Mouse (Mus musculus) limb, embryonic 15.5 days (tissue): ENCODE results near the gene Hdac8. TPM values are rescaled to one million over a fixed set of nuclear protein-coding genes. Genes with fewer than 3 reads are reported as not detected.

Source experiments
- ATAC-seq: fragments of 200-750 bp; cut with Nextera tagmentation; 2 replicates; pipeline ENCODE4 v1.8.0; 2017; ENCODE audit warnings: low read depth, moderate TSS enrichment; ENCODE audit not compliant: insufficient number of reproducible peaks, low FRiP score, low TSS enrichment
- H3K27ac ChIP-seq: fragments of 300-500 bp; sonication (generic); 2 replicates; pipeline ENCODE4 v1.5.1; 2015; ENCODE audit warnings: moderate library complexity, mild to moderate bottlenecking, inconsistent platforms
- H3K27me3 ChIP-seq: fragments of 300-500 bp; sonication (generic); 2 replicates; pipeline ENCODE4 v1.6.1; 2015; ENCODE audit warnings: inconsistent platforms
- H3K36me3 ChIP-seq: fragments of 300-500 bp; sonication (generic); 2 replicates; pipeline ENCODE4 v1.6.1; 2015; ENCODE audit warnings: inconsistent platforms
- H3K4me1 ChIP-seq: fragments of 300-500 bp; sonication (generic); 2 replicates; pipeline ENCODE4 v1.6.1; 2015; ENCODE audit warnings: inconsistent platforms
- H3K4me2 ChIP-seq: fragments of 300-500 bp; sonication (generic); 2 replicates; pipeline ENCODE4 v1.6.1; 2015; ENCODE audit warnings: mild to moderate bottlenecking, inconsistent platforms
- H3K4me3 ChIP-seq: fragments of 300-500 bp; sonication (generic); 2 replicates; pipeline ENCODE4 v1.5.1; 2015; ENCODE audit warnings: mild to moderate bottlenecking, inconsistent platforms
- H3K9ac ChIP-seq: fragments of 300-500 bp; sonication (generic); 2 replicates; pipeline ENCODE4 v1.6.1; 2015; ENCODE audit warnings: inconsistent platforms
- H3K9me3 ChIP-seq: fragments of 300-500 bp; sonication (generic); 2 replicates; pipeline ENCODE4 v1.6.1; 2016; ENCODE audit warnings: inconsistent platforms
- WGBS: fragments of 180-500 bp; shearing (Covaris S2); methylation state at CpG from one replicate; pipeline ENCODE4 v1.1.7; 2015; 5-methylcytosine and 5-hydroxymethylcytosine counted together
- polyA plus RNA-seq: library from polyadenylated mRNA; unstranded; fragments of >200 nt; fragmentation: Nextera tagmentation; extraction: Ambion mirVana; gene quantifications from 2 replicates; pipeline ENCODE4 v1.2.1, GENCODE M21; 2015

Gene Hdac8
- polyA plus RNA-seq: 11.7 and 13.2 TPM in 2 replicates

- peak; percentile 61; the same call in 1 of the 2 replicates for ATAC-seq
- Histone ChIP-seq H3K4me1 (no peaks in the 10 kb centered on the region), H3K27ac (peak within 1 kb of the TSS; percentile 68)
Measured at GRCm38 (mm10) chrX:102504644-102505481, at the start of gene Hdac8. Hdac8 (minus strand) TSS chrX:102505359.

GRCm38 (mm10) chrX:102509205-102509604, 4.0 kb upstream of the Hdac8 start:
- H3K36me3 ChIP-seq: no peaks in the 10 kb centered on the region
- 50% methylated on average over 4 of the region's 4 CpGs for WGBS
- H3K4me3 ChIP-seq: no peak overlapping the region
- H3K4me2 ChIP-seq: no peak overlapping the region
- no peak overlapping the region for H3K27ac ChIP-seq
- H3K4me1 ChIP-seq: no peaks in the 10 kb centered on the region
- peaks cover 4% of the 10 kb centered on the region; the same call in 1 of the 2 replicates for H3K27me3 ChIP-seq
- no peaks in the 10 kb centered on the region for H3K9me3 ChIP-seq
- ATAC-seq: no peak
- no peak overlapping the region for H3K9ac ChIP-seq

More at GRCm38 (mm10) chrX:102504644-102505481, at the start of gene Hdac8:
- no peaks in the 10 kb centered on the region for H3K9me3 ChIP-seq
- H3K27me3 ChIP-seq: peaks cover 4% of the 10 kb centered on the region; the same call in 1 of the 2 replicates
- no peaks in the 10 kb centered on the region for H3K36me3 ChIP-seq
- H3K4me3 ChIP-seq: peak within 1 kb of the TSS; percentile 52
- H3K9ac ChIP-seq: peak within 1 kb of the TSS; percentile 28; the same call in 1 of the 2 replicates
- 16% methylated on average over 27 of the region's 27 CpGs for WGBS
- H3K4me2 ChIP-seq: peak within 1 kb of the TSS; percentile 49

GRCm38 (mm10) chrX:102504179-102504578, 980 bp downstream of the Hdac8 start:
- no peaks in the 10 kb centered on the region for H3K27me3 ChIP-seq
- peak overlapping the region; percentile 28; the same call in 1 of the 2 replicates for H3K9ac ChIP-seq
- no peaks in the 10 kb centered on the region for H3K4me1 ChIP-seq
- peak overlapping the region; percentile 52 for H3K4me3 ChIP-seq
- peak overlapping the region; percentile 49 for H3K4me2 ChIP-seq
- 30% methylated on average over 10 of the region's 10 CpGs for WGBS
- H3K36me3 ChIP-seq: no peaks in the 10 kb centered on the region
- ATAC-seq: no peak
- H3K9me3 ChIP-seq: no peaks in the 10 kb centered on the region
- H3K27ac ChIP-seq: no peak overlapping the region

- Histone ChIP-seq H3K4me3 (no peak overlapping the region), H3K9ac (no peak overlapping the region), H3K27me3 (no peaks in the 10 kb centered on the region), H3K9me3 (no peaks in the 10 kb centered on the region), H3K36me3 (0 out of 2 replicates have a peak, but pooled peaks cover 3% of the 10 kb centered on the region), H3K4me2 (no peak overlapping the region), H3K4me1 (no peaks in the 10 kb centered on the region), H3K27ac (no peak overlapping the region)
- 58% methylated on average over 4 of the region's 6 CpGs for WGBS
- no peak for ATAC-seq
Measured at GRCm38 (mm10) chrX:102493992-102494730, 11.0 kb downstream of the Hdac8 start.

GRCm38 (mm10) chrX:102485575-102485974, 19.6 kb downstream of the Hdac8 start:
- WGBS: 79% methylated on average over 7 of the region's 7 CpGs
- no peak overlapping the region for H3K27ac ChIP-seq
- no peak overlapping the region for H3K9ac ChIP-seq
- H3K4me2 ChIP-seq: no peak overlapping the region
- no peaks in the 10 kb centered on the region for H3K9me3 ChIP-seq
- ATAC-seq: no peak
- H3K4me1 ChIP-seq: no peaks in the 10 kb centered on the region
- no peak overlapping the region for H3K4me3 ChIP-seq
- H3K36me3 ChIP-seq: no peaks in the 10 kb centered on the region
- H3K27me3 ChIP-seq: no peaks in the 10 kb centered on the region; the same call in 1 of the 2 replicates

GRCm38 (mm10) chrX:102479665-102480064, 25.5 kb downstream of the Hdac8 start:
- Histone ChIP-seq H3K4me2 (no peak overlapping the region), H3K9ac (no peak overlapping the region)

GRCm38 (mm10) chrX:102478965-102479364, 26.2 kb downstream of the Hdac8 start:
- WGBS: 26% methylated on average over 4 of the region's 4 CpGs
- no peak for ATAC-seq

More at GRCm38 (mm10) chrX:102479665-102480064, 25.5 kb downstream of the Hdac8 start:
- 72% methylated on average over 4 of the region's 4 CpGs for WGBS
- peaks cover 6% of the 10 kb centered on the region for H3K27me3 ChIP-seq
- H3K9me3 ChIP-seq: no peaks in the 10 kb centered on the region
- H3K4me1 ChIP-seq: no peaks in the 10 kb centered on the region
- H3K27ac ChIP-seq: no peak overlapping the region
- ATAC-seq: no peak
- no peak overlapping the region for H3K4me3 ChIP-seq
- H3K36me3 ChIP-seq: no peaks in the 10 kb centered on the region

GRCm38 (mm10) chrX:102478481-102478880, 26.7 kb downstream of the Hdac8 start:
- no peak overlapping the region for H3K4me2 ChIP-seq
- H3K9ac ChIP-seq: no peak overlapping the region
- H3K4me1 ChIP-seq: no peaks in the 10 kb centered on the region
- H3K4me3 ChIP-seq: no peak overlapping the region
- ATAC-seq: no peak
- peaks cover 6% of the 10 kb centered on the region for H3K27me3 ChIP-seq
- no peaks in the 10 kb centered on the region for H3K9me3 ChIP-seq
- 89% methylated on average over 3 of the region's 3 CpGs for WGBS
- no peaks in the 10 kb centered on the region for H3K36me3 ChIP-seq
- no peak overlapping the region for H3K27ac ChIP-seq

More at GRCm38 (mm10) chrX:102478965-102479364, 26.2 kb downstream of the Hdac8 start:
- Histone ChIP-seq H3K27me3 (peaks cover 6% of the 10 kb centered on the region), H3K27ac (no peak overlapping the region), H3K4me3 (no peak overlapping the region), H3K9me3 (no peaks in the 10 kb centered on the region), H3K4me2 (no peak overlapping the region), H3K4me1 (no peaks in the 10 kb centered on the region), H3K9ac (no peak overlapping the region), H3K36me3 (no peaks in the 10 kb centered on the region)

GRCm38 (mm10) chrX:102476784-102477183, 28.4 kb downstream of the Hdac8 start:
- no peak overlapping the region for H3K27ac ChIP-seq
- H3K27me3 ChIP-seq: peaks cover 6% of the 10 kb centered on the region; the same call in 1 of the 2 replicates
- no peak overlapping the region for H3K4me2 ChIP-seq
- no peak overlapping the region for H3K9ac ChIP-seq
- WGBS: 26% methylated on average over 3 of the region's 3 CpGs
- H3K36me3 ChIP-seq: no peaks in the 10 kb centered on the region
- no peaks in the 10 kb centered on the region for H3K4me1 ChIP-seq
- H3K9me3 ChIP-seq: no peaks in the 10 kb centered on the region
- no peak overlapping the region for H3K4me3 ChIP-seq
- ATAC-seq: no peak

GRCm38 (mm10) chrX:102475555-102475954, 29.6 kb downstream of the Hdac8 start:
- no peak for ATAC-seq
- H3K4me2 ChIP-seq: no peak overlapping the region
- H3K9ac ChIP-seq: no peak overlapping the region
- H3K4me1 ChIP-seq: no peaks in the 10 kb centered on the region
- no peak overlapping the region for H3K4me3 ChIP-seq
- peaks cover 6% of the 10 kb centered on the region; the same call in 1 of the 2 replicates for H3K27me3 ChIP-seq
- H3K9me3 ChIP-seq: no peaks in the 10 kb centered on the region
- 77% methylated on average over 5 of the region's 5 CpGs for WGBS
- no peak overlapping the region for H3K27ac ChIP-seq
- no peaks in the 10 kb centered on the region for H3K36me3 ChIP-seq

GRCm38 (mm10) chrX:102418343-102419127, 86.6 kb downstream of the Hdac8 start:
- no peak overlapping the region for H3K4me3 ChIP-seq
- no peak overlapping the region for H3K4me2 ChIP-seq
- no peaks in the 10 kb centered on the region for H3K36me3 ChIP-seq
- no peak overlapping the region for H3K9ac ChIP-seq
- H3K9me3 ChIP-seq: no peaks in the 10 kb centered on the region
- ATAC-seq: no peak
- peaks cover 13% of the 10 kb centered on the region; the same call in 1 of the 2 replicates for H3K27me3 ChIP-seq
- H3K27ac ChIP-seq: no peak overlapping the region
- H3K4me1 ChIP-seq: peaks cover 5% of the 10 kb centered on the region; the same call in 1 of the 2 replicates
- WGBS: 44% methylated on average over 8 of the region's 8 CpGs
